Comparison of ENCODE assay signal across 26 mouse cellular contexts in genomic region chr16:64614648-64615047, GRCm38 (mm10). TPM values are rescaled to one million over a fixed set of nuclear protein-coding genes. Genes with fewer than 3 reads are reported as not detected.
A peak's percentile ranks its signal among the peaks of the same experiment; 100 is the strongest.
DNase-seq lines count a peak whose midpoint lies in the region; ATAC-seq and TF ChIP-seq lines count a peak whose summit lies in the region.
"Had no signal": no experiment of that assay in that cellular context is flagged by ENCODE, and none has a peak within 500 bp of the region (broad histone marks: within the 10 kb centered on the region; RNA-seq: fewer than 3 reads in every experiment).

No protein-coding gene starts in this region.

- no peak overlapping the region for H3K4me2 ChIP-seq in midbrain, postnatal 0 days (ENCODE audit: low read depth, low read length, poor library complexity, severe bottlenecking)

- H3K27ac ChIP-seq in midbrain, postnatal 0 days (ENCODE audit: low read depth, low read length), result no peak overlapping the region

- 87% methylated on average over 3 of the region's 3 CpGs for WGBS in midbrain, postnatal 0 days

- no peaks in the 10 kb centered on the region for H3K9me3 ChIP-seq in midbrain, postnatal 0 days (ENCODE audit: low read length)
- H3K9me3 ChIP-seq: G1E had no signal

- no peaks in the 10 kb centered on the region for H3K27me3 ChIP-seq in midbrain, postnatal 0 days (ENCODE audit: insufficient read depth, low read length)
- H3K27me3 ChIP-seq: CH12.LX had no signal

- TF ChIP-seq CTCF in midbrain, postnatal 0 days (IDR thresholded peaks at IDR 0.05), result no peak

- DNase-seq in cerebellum, adult 11-12 months, result no peak
- DNase-seq in midbrain, postnatal 0 days (ENCODE audit: low spot score), result no peak
- DNase-seq in lung, postnatal 14 days, result no peak
- DNase-seq in layer of hippocampus, postnatal 25 days (ENCODE audit: extremely low spot score in 1 of 2, low spot score in 1 of 2), result no peak
- DNase-seq: adrenal gland, adult 2 months; adrenal gland, adult 8-10 months; adrenal gland, postnatal 10 days; adrenal gland, postnatal 14 days; adrenal gland, postnatal 25 days; adrenal gland, postnatal 36 days; B cell, adult 2 months; cerebellum, adult 11 months; cerebellum, adult 18-20 months had no signal

- H3K4me1 ChIP-seq in midbrain, postnatal 0 days (ENCODE audit: insufficient read depth, low read length), result no peaks in the 10 kb centered on the region

- no peak overlapping the region for H3K9ac ChIP-seq in midbrain, postnatal 0 days (replicated peaks; ENCODE audit: low read length, poor library complexity, severe bottlenecking)

- peak; percentile 47 for ATAC-seq in common myeloid progenitor, adult 5-6 weeks (replicated peaks; ENCODE audit: low read depth, poor library complexity, severe bottlenecking)
- ATAC-seq in granulocyte monocyte progenitor cell, adult 5-6 weeks (replicated peaks; ENCODE audit: poor library complexity, severe bottlenecking), result peak; percentile 96
- ATAC-seq in megakaryocyte, adult 5-6 weeks (ENCODE audit: poor library complexity, severe bottlenecking), result peak; percentile 51
- ATAC-seq in megakaryocyte progenitor cell, adult 5-6 weeks (replicated peaks; ENCODE audit: poor library complexity), result peak; percentile 92
- ATAC-seq in midbrain, postnatal 0 days (ENCODE audit: low FRiP score), result no peak
- ATAC-seq: activated CD4-positive, CD25-positive, alpha-beta regulatory T cell, adult 4 months; CD4-positive, CD25-positive, alpha-beta regulatory T cell, adult 4 months; Patski had no signal

- no peaks in the 10 kb centered on the region for H3K36me3 ChIP-seq in midbrain, postnatal 0 days (ENCODE audit: insufficient read depth, low read length)
- H3K36me3 ChIP-seq: G1E had no signal

- H3K4me3 ChIP-seq in midbrain, postnatal 0 days (ENCODE audit: low read depth, low read length), result no peak overlapping the region

RNA-seq across cellular contexts. Expression of gene Csnka2ip, which starts 12.4 kb away (rescaled TPM):
- total RNA-seq in common myeloid progenitor, adult 5-6 weeks (2017), result not detected in 2 replicates
- not detected in 2 replicates for total RNA-seq in granulocyte monocyte progenitor cell, adult 5-6 weeks (2014; fragmentation: Nextera tagmentation)
- not detected in 2 replicates for total RNA-seq in granulocyte monocyte progenitor cell, adult 5-6 weeks (2017)
- not detected in 2 replicates for total RNA-seq in megakaryocyte, adult 5-6 weeks (2015)
- not detected in 2 replicates for total RNA-seq in megakaryocyte, adult 5-6 weeks (2017)
- not detected in 2 replicates for total RNA-seq in megakaryocyte progenitor cell, adult 5-6 weeks (2015)
- not detected in 2 replicates for total RNA-seq in megakaryocyte progenitor cell, adult 5-6 weeks (2017)
- total RNA-seq in midbrain, postnatal 0 days (2014; rRNA removed), result not detected in 2 replicates
- polyA plus RNA-seq in midbrain, postnatal 0 days (2015; fragmentation: Nextera tagmentation; extraction: Ambion mirVana), result not detected in 2 replicates
- 1 to 10 TPM in 1 of 2 experiments, under 1 TPM in 1; 0.64 to 1.1 TPM for total RNA-seq in layer of hippocampus, postnatal 25 days (2021)
- total RNA-seq: adrenal gland, adult 18-20 months; adrenal gland, adult 2 months; adrenal gland, adult 8-10 months; adrenal gland, postnatal 10 days; adrenal gland, postnatal 14 days; adrenal gland, postnatal 25 days; adrenal gland, postnatal 36 days; CH12.LX; ES-E14; MEL had no signal
- polyA plus RNA-seq: activated CD4-positive, CD25-positive, alpha-beta regulatory T cell, adult 4 months; adrenal gland, adult 2 months; C2C12; CD4-positive, CD25-positive, alpha-beta regulatory T cell, adult 4 months; G1E; Patski had no signal
